Mouse (Mus musculus): Measurements from ENCODE around the gene 1700001C02Rik. TPM values are rescaled to one million over a fixed set of nuclear protein-coding genes. Genes with fewer than 3 reads are reported as not detected.

The 1700001C02Rik gene
- polyA plus RNA-seq, 1 experiment = not detected

- Histone ChIP-seq H3K4me1 (ENCODE audit: control insufficient read depth, insufficient read depth, insufficient read length, low read length) (no peaks in the 10 kb centered on the region), H3K36me3 (ENCODE audit: control insufficient read depth, insufficient read depth, low read length) (no peaks in the 10 kb centered on the region), H3K27ac (ENCODE audit: insufficient read depth, low read depth, low read length) (no peak overlapping the region), H3K27me3 (ENCODE audit: control insufficient read depth, insufficient read depth, low read length) (no peaks in the 10 kb centered on the region; the same call in 1 of the 2 replicates), H3K4me3 (ENCODE audit: low read depth, low read length) (no peak overlapping the region)
- TF ChIP-seq CTCF (IDR thresholded peaks at IDR 0.05; ENCODE audit: extremely low read depth, insufficient read length, insufficient replicate concordance, low read depth, low read length) (no peak), POLR2A (IDR thresholded peaks at IDR 0.05; ENCODE audit: low read depth, low read length) (no peak)
- whole genome bisulfite sequencing = 40% methylated on average over 5 of the region's 5 CpGs
These were observed 52.3 kb downstream of the 1700001C02Rik start for GRCm38 (mm10) chr5:30518108-30518507.

GRCm38 (mm10) chr5:30518547-30518946 lies 52.7 kb downstream of the 1700001C02Rik start:
- Histone ChIP-seq H3K36me3 (ENCODE audit: control insufficient read depth, insufficient read depth, low read length) (no peaks in the 10 kb centered on the region), H3K27ac (ENCODE audit: insufficient read depth, low read depth, low read length) (no peak overlapping the region), H3K4me3 (ENCODE audit: low read depth, low read length) (no peak overlapping the region), H3K4me1 (ENCODE audit: control insufficient read depth, insufficient read depth, insufficient read length, low read length) (no peaks in the 10 kb centered on the region), H3K27me3 (ENCODE audit: control insufficient read depth, insufficient read depth, low read length) (no peaks in the 10 kb centered on the region; the same call in 1 of the 2 replicates)
- no peak for TF ChIP-seq CTCF (IDR thresholded peaks at IDR 0.05; ENCODE audit: extremely low read depth, insufficient read length, insufficient replicate concordance, low read depth, low read length)
- no peak for TF ChIP-seq POLR2A (IDR thresholded peaks at IDR 0.05; ENCODE audit: low read depth, low read length)
- WGBS = 71% methylated on average over 6 of the region's 6 CpGs

- Histone ChIP-seq H3K27ac (ENCODE audit: insufficient read depth, low read depth, low read length) (no peak overlapping the region), H3K4me3 (ENCODE audit: low read depth, low read length) (no peak overlapping the region), H3K36me3 (ENCODE audit: control insufficient read depth, insufficient read depth, low read length) (no peaks in the 10 kb centered on the region), H3K4me1 (ENCODE audit: control insufficient read depth, insufficient read depth, insufficient read length, low read length) (no peaks in the 10 kb centered on the region), H3K27me3 (ENCODE audit: control insufficient read depth, insufficient read depth, low read length) (no peaks in the 10 kb centered on the region)
- 65% methylated on average over 7 of the region's 7 CpGs for WGBS
- no peak for TF ChIP-seq POLR2A (IDR thresholded peaks at IDR 0.05; ENCODE audit: low read depth, low read length)
- no peak for TF ChIP-seq CTCF (IDR thresholded peaks at IDR 0.05; ENCODE audit: extremely low read depth, insufficient read length, insufficient replicate concordance, low read depth, low read length)
These were observed 53.6 kb downstream of the 1700001C02Rik start for GRCm38 (mm10) chr5:30519494-30519893.

DNA sequence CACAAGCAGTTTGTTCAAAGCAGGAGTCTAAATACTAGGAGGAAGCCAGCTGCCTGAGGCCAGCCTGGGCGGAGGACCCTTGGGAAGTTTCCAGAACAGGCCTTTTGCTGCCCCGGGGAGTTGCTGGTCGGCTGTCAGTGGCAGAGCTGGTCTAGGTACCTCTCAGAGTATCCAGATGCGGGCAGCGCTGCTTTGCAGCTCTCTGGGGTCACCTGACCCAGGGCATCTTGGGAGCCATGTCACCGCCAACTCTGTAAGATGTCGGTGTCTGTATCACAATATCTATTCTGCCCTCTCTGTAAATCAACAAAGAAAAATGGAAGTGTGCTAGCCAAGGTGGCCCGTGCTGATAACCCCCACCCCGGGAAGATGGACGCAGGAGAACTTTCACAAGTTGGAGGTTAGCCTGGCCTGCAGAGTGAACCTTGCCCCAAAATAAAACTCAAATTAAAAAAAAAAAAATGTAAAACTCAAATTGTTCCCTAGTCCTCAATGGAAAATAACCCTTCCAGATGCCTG lies 54.4 kb downstream of the 1700001C02Rik start:
- Histone ChIP-seq H3K36me3 (ENCODE audit: control insufficient read depth, insufficient read depth, low read length) (no peaks in the 10 kb centered on the region), H3K27ac (ENCODE audit: insufficient read depth, low read depth, low read length) (0 out of 2 replicates have a peak overlapping the region, but pooled peaks have one; percentile 12), H3K27me3 (ENCODE audit: control insufficient read depth, insufficient read depth, low read length) (no peaks in the 10 kb centered on the region), H3K4me3 (ENCODE audit: low read depth, low read length) (no peak overlapping the region), H3K4me1 (ENCODE audit: control insufficient read depth, insufficient read depth, insufficient read length, low read length) (no peaks in the 10 kb centered on the region)
- TF ChIP-seq CTCF (IDR thresholded peaks at IDR 0.05; ENCODE audit: extremely low read depth, insufficient read length, insufficient replicate concordance, low read depth, low read length) (no peak), POLR2A (IDR thresholded peaks at IDR 0.05; ENCODE audit: low read depth, low read length) (no peak)
- WGBS = 60% methylated on average over 10 of the region's 10 CpGs

- TF ChIP-seq CTCF (IDR thresholded peaks at IDR 0.05; ENCODE audit: extremely low read depth, insufficient read length, insufficient replicate concordance, low read depth, low read length) (no peak), POLR2A (IDR thresholded peaks at IDR 0.05; ENCODE audit: low read depth, low read length) (no peak)
- Histone ChIP-seq H3K27me3 (ENCODE audit: control insufficient read depth, insufficient read depth, low read length) (no peaks in the 10 kb centered on the region), H3K4me3 (ENCODE audit: low read depth, low read length) (no peak overlapping the region), H3K27ac (ENCODE audit: insufficient read depth, low read depth, low read length) (no peak overlapping the region), H3K4me1 (ENCODE audit: control insufficient read depth, insufficient read depth, insufficient read length, low read length) (no peaks in the 10 kb centered on the region), H3K36me3 (ENCODE audit: control insufficient read depth, insufficient read depth, low read length) (no peaks in the 10 kb centered on the region)
- 87% methylated on average over 8 of the region's 8 CpGs for WGBS
These were observed 56.6 kb downstream of the 1700001C02Rik start for GRCm38 (mm10) chr5:30522406-30522805.

DNA sequence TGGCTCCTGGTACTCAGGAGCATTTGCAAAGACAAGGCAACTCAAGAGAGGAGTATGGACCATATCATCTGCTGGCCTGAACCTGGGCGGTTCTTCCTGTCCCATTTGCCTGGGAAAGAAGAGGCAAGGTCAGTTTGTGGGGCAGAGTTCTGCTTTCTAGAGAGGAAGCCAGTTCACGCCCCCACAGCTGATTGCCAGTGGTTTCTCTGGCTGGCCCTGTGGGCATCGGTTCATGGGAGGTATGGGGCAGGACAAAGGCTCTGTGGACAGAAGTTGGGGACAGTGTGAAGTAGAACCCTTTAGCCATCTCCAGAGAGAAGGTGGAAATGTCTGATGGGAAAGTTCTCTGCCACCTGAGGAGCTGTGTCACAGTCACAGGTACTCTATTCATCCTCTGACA lies 57.3 kb downstream of the 1700001C02Rik start:
- no peak overlapping the region for H3K27ac ChIP-seq (ENCODE audit: insufficient read depth, low read depth, low read length)
- H3K27me3 ChIP-seq (ENCODE audit: control insufficient read depth, insufficient read depth, low read length) = no peaks in the 10 kb centered on the region
- H3K4me3 ChIP-seq (ENCODE audit: low read depth, low read length) = no peak overlapping the region
- TF ChIP-seq POLR2A (IDR thresholded peaks at IDR 0.05; ENCODE audit: low read depth, low read length) (no peak), CTCF (IDR thresholded peaks at IDR 0.05; ENCODE audit: extremely low read depth, insufficient read length, insufficient replicate concordance, low read depth, low read length) (no peak)
- no peaks in the 10 kb centered on the region for H3K4me1 ChIP-seq (ENCODE audit: control insufficient read depth, insufficient read depth, insufficient read length, low read length)
- H3K36me3 ChIP-seq (ENCODE audit: control insufficient read depth, insufficient read depth, low read length) = no peaks in the 10 kb centered on the region
- WGBS = 70% methylated on average over 3 of the region's 3 CpGs

- 43% methylated on average over 3 of the region's 3 CpGs for WGBS
- TF ChIP-seq POLR2A (IDR thresholded peaks at IDR 0.05; ENCODE audit: low read depth, low read length) = no peak
- TF ChIP-seq CTCF (IDR thresholded peaks at IDR 0.05; ENCODE audit: extremely low read depth, insufficient read length, insufficient replicate concordance, low read depth, low read length) = no peak
- Histone ChIP-seq H3K27ac (ENCODE audit: insufficient read depth, low read depth, low read length) (no peak overlapping the region), H3K36me3 (ENCODE audit: control insufficient read depth, insufficient read depth, low read length) (no peaks in the 10 kb centered on the region), H3K4me3 (ENCODE audit: low read depth, low read length) (no peak overlapping the region), H3K4me1 (ENCODE audit: control insufficient read depth, insufficient read depth, insufficient read length, low read length) (no peaks in the 10 kb centered on the region), H3K27me3 (ENCODE audit: control insufficient read depth, insufficient read depth, low read length) (no peaks in the 10 kb centered on the region)
These were observed 58.4 kb downstream of the 1700001C02Rik start for GRCm38 (mm10) chr5:30524213-30524612.

Measured in small intestine, adult 2 months (tissue).